8 mouse cellular contexts compared by ENCODE assay signal in the genomic region with DNA sequence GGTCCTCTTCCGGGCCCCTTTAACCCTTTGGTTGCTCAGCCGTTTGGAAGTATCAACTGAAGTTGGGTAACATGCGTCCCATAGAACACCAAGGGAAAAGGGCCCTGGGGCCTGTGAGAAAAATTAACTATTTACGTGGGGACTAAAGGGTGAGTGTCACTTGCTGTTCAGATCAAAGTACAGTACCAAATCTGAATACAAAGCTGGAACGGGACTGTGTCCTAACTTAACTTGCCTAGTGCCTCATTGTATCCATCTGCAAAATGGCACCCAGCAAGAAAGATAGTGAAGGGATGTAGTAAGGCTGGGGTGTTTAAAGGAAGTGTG. TPM values are rescaled to one million over a fixed set of nuclear protein-coding genes. Genes with fewer than 3 reads are reported as not detected.
A peak's percentile ranks its signal among the peaks of the same experiment; 100 is the strongest.
DNase-seq lines count a peak whose midpoint lies in the region; ATAC-seq and TF ChIP-seq lines count a peak whose summit lies in the region.

No protein-coding gene starts in this region.

- peak overlapping the region; percentile 86 for H3K4me3 ChIP-seq in layer of hippocampus, adult 2 months
- H3K4me3 ChIP-seq in embryonic facial prominence, embryonic 10.5 days = peak overlapping the region; percentile 84
- peak overlapping the region; percentile 91 for H3K4me3 ChIP-seq in hindbrain, postnatal 0 days (ENCODE audit: low read length)
- peak overlapping the region; percentile 88 for H3K4me3 ChIP-seq in midbrain, postnatal 0 days (ENCODE audit: low read depth, low read length)

- ATAC-seq in hindbrain, postnatal 0 days = no peak
- ATAC-seq in midbrain, postnatal 0 days (ENCODE audit: low FRiP score) = no peak

- peaks cover 6% of the 10 kb centered on the region for H3K27me3 ChIP-seq in embryonic facial prominence, embryonic 10.5 days (replicated peaks; ENCODE audit: low read depth, poor library complexity, severe bottlenecking)
- H3K27me3 ChIP-seq in hindbrain, postnatal 0 days (ENCODE audit: insufficient read depth, low read length) = no peaks in the 10 kb centered on the region
- H3K27me3 ChIP-seq in midbrain, postnatal 0 days (ENCODE audit: insufficient read depth, low read length) = no peaks in the 10 kb centered on the region

- no peaks in the 10 kb centered on the region for H3K9me3 ChIP-seq in embryonic facial prominence, embryonic 10.5 days
- no peaks in the 10 kb centered on the region for H3K9me3 ChIP-seq in hindbrain, postnatal 0 days (ENCODE audit: low read length)
- no peaks in the 10 kb centered on the region for H3K9me3 ChIP-seq in midbrain, postnatal 0 days (ENCODE audit: low read length)

- peak overlapping the region; percentile 95; the same call in 1 of the 2 replicates for H3K9ac ChIP-seq in hindbrain, postnatal 0 days (replicated peaks; ENCODE audit: low read length)
- peak overlapping the region; percentile 87 for H3K9ac ChIP-seq in midbrain, postnatal 0 days (replicated peaks; ENCODE audit: low read length, poor library complexity, severe bottlenecking)

- no peak for TF ChIP-seq CTCF in layer of hippocampus, adult 2 months (conservative IDR thresholded peaks at IDR 0.05)
- TF ChIP-seq CTCF in hindbrain, postnatal 0 days (IDR thresholded peaks at IDR 0.05; ENCODE audit: low read depth) = no peak
- no peak for TF ChIP-seq CTCF in midbrain, postnatal 0 days (IDR thresholded peaks at IDR 0.05)

- DNase-seq in layer of hippocampus, adult 2 months (ENCODE audit: low spot score in 2 of 2) = no peak
- DNase-seq in layer of hippocampus, adult 9-10 months (ENCODE audit: low spot score) = no peak
- no peak for DNase-seq in embryonic facial prominence, embryonic 10.5 days (ENCODE audit: low spot score)
- no peak for DNase-seq in hindbrain, postnatal 0 days (ENCODE audit: low spot score)
- no peak for DNase-seq in midbrain, postnatal 0 days (ENCODE audit: low spot score)
- DNase-seq in gastrocnemius, postnatal 14 days = no peak
- no peak for DNase-seq in left cerebral cortex, adult 11 months (ENCODE audit: low spot score)
- no peak for DNase-seq in adrenal gland, adult 8-10 months

- peaks cover 5% of the 10 kb centered on the region for H3K36me3 ChIP-seq in embryonic facial prominence, embryonic 10.5 days (replicated peaks)
- no peaks in the 10 kb centered on the region for H3K36me3 ChIP-seq in hindbrain, postnatal 0 days (ENCODE audit: insufficient read depth, low read length)
- no peaks in the 10 kb centered on the region for H3K36me3 ChIP-seq in midbrain, postnatal 0 days (ENCODE audit: insufficient read depth, low read length)

- intact Hi-C loops in gastrocnemius, postnatal 14 days (cut with DNase I; ENCODE audit: low total_unique reads) = no loop called here

- peak overlapping the region; percentile 88 for H3K4me2 ChIP-seq in hindbrain, postnatal 0 days (ENCODE audit: low read depth, low read length)
- peak overlapping the region; percentile 75 for H3K4me2 ChIP-seq in midbrain, postnatal 0 days (ENCODE audit: low read depth, low read length, poor library complexity, severe bottlenecking)

- peak overlapping the region; percentile 98; the same call in 1 of the 2 replicates for H3K27ac ChIP-seq in layer of hippocampus, adult 2 months
- peak overlapping the region; percentile 99 for H3K27ac ChIP-seq in embryonic facial prominence, embryonic 10.5 days (replicated peaks)
- no peak overlapping the region for H3K27ac ChIP-seq in hindbrain, postnatal 0 days
- no peak overlapping the region; the same call in 1 of the 2 replicates for H3K27ac ChIP-seq in midbrain, postnatal 0 days (ENCODE audit: low read depth, low read length)

- 26% methylated on average over 5 of the region's 5 CpGs for whole genome bisulfite sequencing in embryonic facial prominence, embryonic 10.5 days
- 19% methylated on average over 5 of the region's 5 CpGs for WGBS in hindbrain, postnatal 0 days
- WGBS in midbrain, postnatal 0 days = 19% methylated on average over 5 of the region's 5 CpGs

- H3K4me1 ChIP-seq in embryonic facial prominence, embryonic 10.5 days = peaks cover 48% of the 10 kb centered on the region
- H3K4me1 ChIP-seq in hindbrain, postnatal 0 days (ENCODE audit: insufficient read depth, low read length) = peaks cover 23% of the 10 kb centered on the region; the same call in 1 of the 2 replicates
- H3K4me1 ChIP-seq in midbrain, postnatal 0 days (ENCODE audit: insufficient read depth, low read length) = peaks cover 8% of the 10 kb centered on the region

RNA-seq across cellular contexts. Expression of gene Prdm11, which starts 0.5 kb away (rescaled TPM):
- 10 to 100 TPM; 30.7 to 30.9 TPM for total RNA-seq in layer of hippocampus, adult 2 months (2021)
- 2.9 and 3.5 TPM in 2 replicates for polyA plus RNA-seq in embryonic facial prominence, embryonic 10.5 days (2016; fragmentation: Nextera tagmentation; extraction: Ambion mirVana)
- 14.9 and 15.6 TPM in 2 replicates for total RNA-seq in hindbrain, postnatal 0 days (2014; rRNA removed)
- polyA plus RNA-seq in hindbrain, postnatal 0 days (2015; fragmentation: Nextera tagmentation; extraction: Ambion mirVana) = 3.5 and 3.7 TPM in 2 replicates
- 12.2 and 14.2 TPM in 2 replicates for total RNA-seq in midbrain, postnatal 0 days (2014; rRNA removed)
- 2.1 and 2.6 TPM in 2 replicates for polyA plus RNA-seq in midbrain, postnatal 0 days (2015; fragmentation: Nextera tagmentation; extraction: Ambion mirVana)
- total RNA-seq in gastrocnemius, postnatal 14 days (2021) = 1 to 10 TPM; 1.6 to 1.9 TPM
- 10 to 100 TPM; 49.7 to 97.8 (median 69.9) TPM for total RNA-seq in adrenal gland, adult 8-10 months (2022)

Comparison
In these comparisons a context has a peak if more than half of its experiments do, and no peak if none do; other contexts are left out.
1. H3K27ac ChIP-seq: peak in layer of hippocampus, adult 2 months (single experiment) and embryonic facial prominence, embryonic 10.5 days (single experiment); none in hindbrain, postnatal 0 days (single experiment) and midbrain, postnatal 0 days (single experiment).
2. Peak in every context shown above with its lines, with median percentiles within 50 percentile points of each other: H3K4me3 ChIP-seq.